Mouse (Mus musculus) thymus, postnatal 10 days (tissue): Measurements from ENCODE around the gene H2al1h.
"Not testable (repeated sequence)": the region's sequence is repeated elsewhere in the genome, so short reads cannot be mapped to it uniquely, and the experiment has no call there.

Experiments
- DNase-seq, 2 experiments: peaks; one replicate each; pipeline ENCODE4 v3.0.0; 2021; ENCODE audit warnings: low spot score in 2 of 2

Gene H2al1h

DNA sequence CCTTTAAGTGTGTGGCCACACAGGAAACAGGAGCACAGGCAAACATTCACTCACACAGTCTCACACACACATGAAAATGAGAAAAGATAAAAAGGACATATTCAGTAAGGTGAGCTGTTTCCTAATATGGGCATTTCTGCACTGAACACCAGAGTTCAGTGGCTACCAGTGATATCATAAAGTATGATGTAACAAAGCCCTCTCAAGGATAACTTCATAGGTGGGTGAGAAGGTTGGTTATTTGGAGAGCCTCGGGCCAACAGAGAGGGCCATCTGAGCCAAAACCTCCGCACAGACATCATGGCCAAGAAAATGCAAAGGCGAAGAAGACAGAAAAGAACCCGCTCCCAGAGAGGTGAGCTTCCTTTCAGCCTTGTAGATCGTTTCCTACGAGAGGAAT is at the start of gene H2al1h:
Gene H2al1h (plus strand): TSS at position 301 of the 400 bp plus-strand sequence.
- not testable (repeated sequence) for DNase-seq

DNA sequence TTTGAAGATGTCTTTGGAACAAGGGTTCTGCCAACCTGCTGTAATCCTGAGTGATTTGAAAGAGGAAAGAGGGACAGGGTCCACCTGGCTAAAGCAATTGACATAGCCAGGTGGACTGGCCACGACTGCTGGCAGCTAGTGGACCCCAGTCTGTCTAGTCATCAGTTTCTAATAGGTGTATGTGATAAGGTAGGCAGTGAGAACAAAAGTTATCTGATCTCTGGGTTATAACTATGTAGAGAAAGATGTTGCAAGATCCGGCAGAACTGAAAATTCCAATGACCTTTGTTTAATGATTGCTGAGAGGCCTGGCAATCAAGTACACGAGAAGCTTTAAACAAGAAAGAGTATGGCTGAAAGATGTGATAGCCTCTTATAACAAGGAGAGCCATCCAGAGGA is 48.1 kb upstream of the H2al1h start:
- no peak for DNase-seq

DNA sequence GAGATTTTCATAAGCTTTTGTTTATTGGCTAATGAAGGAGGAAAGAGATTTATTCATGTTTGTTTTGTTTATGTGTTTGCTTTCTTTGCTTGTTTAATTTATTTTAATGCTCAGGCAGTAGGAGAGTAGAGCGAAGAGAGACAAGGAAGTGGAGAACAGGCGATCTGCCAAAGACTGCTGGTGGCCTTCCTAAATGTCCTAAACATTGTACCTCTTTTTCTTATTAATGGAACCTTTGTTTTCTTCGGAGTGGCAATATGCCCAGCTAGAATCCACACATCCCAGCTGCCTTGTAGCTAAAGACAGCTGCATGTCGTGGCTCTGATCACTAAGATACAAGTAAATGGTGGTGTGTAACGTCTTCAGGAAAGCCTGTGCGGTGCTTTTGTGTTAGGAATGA is 44.2 kb upstream of the H2al1h start:
- no peak for DNase-seq

DNA sequence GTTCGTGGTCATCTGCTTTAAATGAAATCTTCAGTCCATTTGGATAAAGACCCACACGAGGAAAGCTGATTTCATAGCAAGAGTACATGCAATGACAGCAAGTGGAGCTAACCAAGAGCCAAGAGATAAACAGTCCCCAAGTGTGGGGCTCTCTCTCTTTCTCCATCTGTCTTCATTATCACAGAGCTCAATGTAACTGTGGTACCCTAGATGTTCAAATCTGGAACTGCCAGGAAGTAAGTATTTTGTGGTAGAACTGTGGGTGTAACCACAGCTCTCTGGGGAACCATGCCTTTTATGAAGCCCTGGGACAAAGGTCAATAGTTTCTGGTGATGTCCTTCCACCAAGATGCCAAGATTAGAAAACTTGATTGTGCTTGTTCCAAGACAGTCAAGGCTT is 40.6 kb upstream of the H2al1h start:
- DNase-seq, result no peak

DNA sequence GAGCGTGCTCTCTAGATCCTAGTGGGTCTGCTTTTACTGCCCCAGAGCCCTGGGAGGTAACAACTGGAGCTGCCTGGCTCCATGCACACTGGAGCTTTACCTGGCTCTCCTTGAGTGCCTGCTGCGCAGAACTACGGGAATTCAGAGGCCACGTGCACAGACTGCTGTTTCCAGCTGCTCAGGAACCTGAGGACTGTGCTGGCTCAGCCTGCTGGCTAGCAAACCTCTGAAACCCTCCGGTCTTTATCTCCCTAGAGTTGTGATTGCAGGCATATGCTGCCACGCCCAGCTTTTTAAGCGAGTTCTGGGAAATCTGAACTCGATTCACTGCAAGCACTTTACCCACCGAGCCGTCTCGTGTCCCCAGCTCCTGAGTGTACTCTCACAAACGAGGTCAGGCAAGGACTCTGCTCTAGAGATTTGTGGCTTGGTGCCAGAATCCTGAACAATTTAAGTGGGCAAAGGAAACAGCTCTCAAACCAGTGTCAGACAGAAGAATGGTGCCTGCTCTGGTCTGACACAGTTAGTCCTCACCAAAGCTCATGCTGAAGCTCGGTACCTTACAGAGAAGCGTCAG is 32.9 kb upstream of the H2al1h start:
- DNase-seq, result no peak

DNA sequence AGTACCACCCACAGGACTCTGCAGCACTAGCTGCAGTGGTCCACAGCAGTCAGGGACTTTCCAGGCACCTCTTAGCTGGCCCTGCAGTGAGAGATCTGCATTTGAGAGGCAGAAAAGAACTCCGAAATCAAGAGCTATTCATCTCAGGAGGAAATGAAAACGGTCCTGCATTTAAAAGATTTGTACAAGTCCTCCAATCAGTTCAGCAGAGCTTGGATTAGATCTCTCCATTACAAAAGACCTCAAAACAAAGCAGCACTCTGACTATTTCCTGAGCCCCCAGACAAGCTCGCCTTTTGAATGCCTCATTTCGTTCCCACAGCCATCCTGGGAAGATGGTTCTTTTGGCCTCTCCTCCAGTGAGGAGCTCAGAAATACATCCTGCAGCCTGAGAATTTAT is 32.0 kb upstream of the H2al1h start:
- no peak for DNase-seq

DNA sequence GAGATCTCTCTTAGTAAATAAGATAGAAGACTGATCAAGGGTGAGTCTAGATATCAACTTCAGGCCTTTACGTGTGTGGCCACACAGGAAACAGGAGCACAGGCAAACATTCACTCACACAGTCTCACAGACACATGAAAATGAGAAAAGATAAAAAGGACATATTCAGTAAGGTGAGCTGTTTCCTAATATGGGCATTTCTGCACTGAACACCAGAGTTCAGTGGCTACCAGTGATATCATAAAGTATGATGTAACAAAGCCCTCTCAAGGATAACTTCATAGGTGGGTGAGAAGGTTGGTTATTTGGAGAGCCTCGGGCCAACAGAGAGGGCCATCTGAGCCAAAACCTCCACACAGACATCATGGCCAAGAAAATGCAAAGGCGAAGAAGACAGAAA is 22.3 kb upstream of the H2al1h start, which contains the start of gene H2al1a:
Gene H2al1a (plus strand): TSS at position 301 of the 400 bp plus-strand sequence.
- DNase-seq, result not testable (repeated sequence)

DNA sequence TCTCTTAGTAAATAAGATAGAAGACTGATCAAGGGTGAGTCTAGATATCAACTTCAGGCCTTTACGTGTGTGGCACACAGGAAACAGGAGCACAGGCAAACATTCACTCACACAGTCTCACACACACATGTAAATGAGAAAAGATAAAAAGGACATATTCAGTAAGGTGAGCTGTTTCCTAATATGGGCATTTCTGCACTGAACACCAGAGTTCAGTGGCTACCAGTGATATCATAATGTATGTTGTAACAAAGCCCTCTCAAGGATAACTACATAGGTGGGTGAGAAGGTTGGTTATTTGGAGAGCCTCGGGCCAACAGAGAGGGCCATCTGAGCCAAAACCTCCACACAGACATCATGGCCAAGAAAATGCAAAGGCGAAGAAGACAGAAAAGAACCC is 19.2 kb upstream of the H2al1h start, which contains the start of gene H2al1b:
Gene H2al1b (plus strand): TSS at position 301 of the 400 bp plus-strand sequence.
- not testable (repeated sequence) for DNase-seq

DNA sequence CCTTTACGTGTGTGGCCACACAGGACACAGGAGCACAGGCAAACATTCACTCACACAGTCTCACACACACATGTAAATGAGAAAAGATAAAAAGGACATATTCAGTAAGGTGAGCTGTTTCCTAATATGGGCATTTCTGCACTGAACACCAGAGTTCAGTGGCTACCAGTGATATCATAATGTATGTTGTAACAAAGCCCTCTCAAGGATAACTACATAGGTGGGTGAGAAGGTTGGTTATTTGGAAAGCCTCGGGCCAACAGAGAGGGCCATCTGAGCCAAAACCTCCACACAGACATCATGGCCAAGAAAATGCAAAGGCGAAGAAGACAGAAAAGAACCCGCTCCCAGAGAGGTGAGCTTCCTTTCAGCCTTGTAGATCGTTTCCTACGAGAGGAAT is 15.9 kb upstream of the H2al1h start, which contains the start of gene H2al1c:
Gene H2al1c (plus strand): TSS at position 301 of the 400 bp plus-strand sequence.
- not testable (repeated sequence) for DNase-seq

DNA sequence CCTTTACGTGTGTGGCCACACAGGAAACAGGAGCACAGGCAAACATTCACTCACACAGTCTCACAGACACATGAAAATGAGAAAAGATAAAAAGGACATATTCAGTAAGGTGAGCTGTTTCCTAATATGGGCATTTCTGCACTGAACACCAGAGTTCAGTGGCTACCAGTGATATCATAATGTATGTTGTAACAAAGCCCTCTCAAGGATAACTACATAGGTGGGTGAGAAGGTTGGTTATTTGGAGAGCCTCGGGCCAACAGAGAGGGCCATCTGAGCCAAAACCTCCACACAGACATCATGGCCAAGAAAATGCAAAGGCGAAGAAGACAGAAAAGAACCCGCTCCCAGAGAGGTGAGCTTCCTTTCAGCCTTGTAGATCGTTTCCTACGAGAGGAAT is 12.8 kb upstream of the H2al1h start, which contains the start of gene H2al1d:
Gene H2al1d (plus strand): TSS at position 301 of the 400 bp plus-strand sequence.
- not testable (repeated sequence) for DNase-seq

DNA sequence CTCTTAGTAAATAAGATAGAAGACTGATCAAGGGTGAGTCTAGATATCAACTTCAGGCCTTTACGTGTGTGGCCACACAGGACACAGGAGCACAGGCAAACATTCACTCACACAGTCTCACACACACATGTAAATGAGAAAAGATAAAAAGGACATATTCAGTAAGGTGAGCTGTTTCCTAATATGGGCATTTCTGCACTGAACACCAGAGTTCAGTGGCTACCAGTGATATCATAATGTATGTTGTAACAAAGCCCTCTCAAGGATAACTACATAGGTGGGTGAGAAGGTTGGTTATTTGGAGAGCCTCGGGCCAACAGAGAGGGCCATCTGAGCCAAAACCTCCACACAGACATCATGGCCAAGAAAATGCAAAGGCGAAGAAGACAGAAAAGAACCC is 9.7 kb upstream of the H2al1h start, which contains the start of gene H2al1e:
Gene H2al1e (plus strand): TSS at position 301 of the 400 bp plus-strand sequence.
- DNase-seq, result not testable (repeated sequence)

DNA sequence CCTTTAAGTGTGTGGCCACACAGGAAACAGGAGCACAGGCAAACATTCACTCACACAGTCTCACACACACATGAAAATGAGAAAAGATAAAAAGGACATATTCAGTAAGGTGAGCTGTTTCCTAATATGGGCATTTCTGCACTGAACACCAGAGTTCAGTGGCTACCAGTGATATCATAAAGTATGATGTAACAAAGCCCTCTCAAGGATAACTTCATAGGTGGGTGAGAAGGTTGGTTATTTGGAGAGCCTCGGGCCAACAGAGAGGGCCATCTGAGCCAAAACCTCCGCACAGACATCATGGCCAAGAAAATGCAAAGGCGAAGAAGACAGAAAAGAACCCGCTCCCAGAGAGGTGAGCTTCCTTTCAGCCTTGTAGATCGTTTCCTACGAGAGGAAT is 6.4 kb upstream of the H2al1h start, which contains the start of gene H2al1f:
Gene H2al1f (plus strand): TSS at position 301 of the 400 bp plus-strand sequence.
- not testable (repeated sequence) for DNase-seq

DNA sequence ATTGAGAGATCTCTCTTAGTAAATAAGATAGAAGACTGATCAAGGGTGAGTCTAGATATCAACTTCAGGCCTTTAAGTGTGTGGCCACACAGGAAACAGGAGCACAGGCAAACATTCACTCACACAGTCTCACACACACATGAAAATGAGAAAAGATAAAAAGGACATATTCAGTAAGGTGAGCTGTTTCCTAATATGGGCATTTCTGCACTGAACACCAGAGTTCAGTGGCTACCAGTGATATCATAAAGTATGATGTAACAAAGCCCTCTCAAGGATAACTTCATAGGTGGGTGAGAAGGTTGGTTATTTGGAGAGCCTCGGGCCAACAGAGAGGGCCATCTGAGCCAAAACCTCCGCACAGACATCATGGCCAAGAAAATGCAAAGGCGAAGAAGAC is 3.3 kb upstream of the H2al1h start, which contains the start of gene H2al1g:
Gene H2al1g (plus strand): TSS at position 301 of the 400 bp plus-strand sequence.
- DNase-seq, result not testable (repeated sequence)

DNA sequence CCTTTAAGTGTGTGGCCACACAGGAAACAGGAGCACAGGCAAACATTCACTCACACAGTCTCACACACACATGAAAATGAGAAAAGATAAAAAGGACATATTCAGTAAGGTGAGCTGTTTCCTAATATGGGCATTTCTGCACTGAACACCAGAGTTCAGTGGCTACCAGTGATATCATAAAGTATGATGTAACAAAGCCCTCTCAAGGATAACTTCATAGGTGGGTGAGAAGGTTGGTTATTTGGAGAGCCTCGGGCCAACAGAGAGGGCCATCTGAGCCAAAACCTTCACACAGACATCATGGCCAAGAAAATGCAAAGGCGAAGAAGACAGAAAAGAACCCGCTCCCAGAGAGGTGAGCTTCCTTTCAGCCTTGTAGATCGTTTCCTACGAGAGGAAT is 3.1 kb downstream of the H2al1h start, which contains the start of gene H2al1i:
Gene H2al1i (plus strand): TSS at position 301 of the 400 bp plus-strand sequence.
- DNase-seq, result not testable (repeated sequence)

DNA sequence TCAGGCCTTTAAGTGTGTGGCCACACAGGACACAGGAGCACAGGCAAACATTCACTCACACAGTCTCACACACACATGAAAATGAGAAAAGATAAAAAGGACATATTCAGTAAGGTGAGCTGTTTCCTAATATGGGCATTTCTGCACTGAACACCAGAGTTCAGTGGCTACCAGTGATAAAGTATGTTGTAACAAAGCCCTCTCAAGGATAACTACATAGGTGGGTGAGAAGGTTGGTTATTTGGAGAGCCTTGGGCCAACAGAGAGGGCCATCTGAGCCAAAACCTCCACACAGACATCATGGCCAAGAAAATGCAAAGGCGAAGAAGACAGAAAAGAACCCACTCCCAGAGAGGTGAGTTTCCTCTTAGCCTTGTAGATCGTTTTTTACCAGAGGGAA is 6.2 kb downstream of the H2al1h start, which contains the start of gene H2al1j:
Gene H2al1j (plus strand): TSS at position 301 of the 400 bp plus-strand sequence.
- not testable (repeated sequence) for DNase-seq

DNA sequence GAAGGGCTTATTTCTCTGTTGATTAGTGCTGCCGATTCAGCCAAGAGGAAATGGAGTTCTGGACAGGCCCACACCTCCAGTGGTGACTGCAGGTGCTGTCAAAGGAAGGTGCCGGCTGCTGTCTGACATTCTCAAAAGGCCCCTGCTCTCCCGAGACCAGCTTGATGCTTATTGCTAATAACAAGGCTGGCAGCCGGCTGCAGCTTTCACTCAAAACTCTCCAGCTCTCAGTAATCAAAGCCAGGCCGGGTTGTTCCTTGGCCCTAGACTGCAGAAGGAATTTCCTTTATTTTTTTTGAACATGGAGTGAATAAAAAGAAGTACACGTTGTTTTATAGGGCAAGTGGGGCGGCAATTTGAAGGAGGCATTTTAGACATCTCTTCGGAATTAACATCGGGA is 24.5 kb downstream of the H2al1h start:
- DNase-seq, result no peak

DNA sequence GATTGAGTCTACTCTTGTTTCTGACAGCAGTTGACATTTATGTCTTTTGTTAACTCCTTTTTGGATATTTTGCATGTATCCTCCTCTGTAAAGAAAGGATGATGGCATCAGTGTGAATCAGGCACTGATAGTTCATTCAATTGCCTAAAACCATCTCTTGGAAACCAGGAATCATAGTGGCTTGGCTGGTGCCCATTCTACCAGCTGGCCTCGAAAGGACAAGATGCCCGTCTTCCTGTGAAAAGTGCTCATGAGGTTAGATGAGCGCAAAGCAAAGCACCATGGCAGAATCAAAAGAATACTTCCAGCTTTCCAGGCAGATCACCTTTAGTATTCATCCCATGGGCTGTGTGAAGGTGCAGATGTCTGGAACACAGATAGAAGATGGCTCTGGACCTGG is 25.5 kb downstream of the H2al1h start:
- no peak for DNase-seq

DNA sequence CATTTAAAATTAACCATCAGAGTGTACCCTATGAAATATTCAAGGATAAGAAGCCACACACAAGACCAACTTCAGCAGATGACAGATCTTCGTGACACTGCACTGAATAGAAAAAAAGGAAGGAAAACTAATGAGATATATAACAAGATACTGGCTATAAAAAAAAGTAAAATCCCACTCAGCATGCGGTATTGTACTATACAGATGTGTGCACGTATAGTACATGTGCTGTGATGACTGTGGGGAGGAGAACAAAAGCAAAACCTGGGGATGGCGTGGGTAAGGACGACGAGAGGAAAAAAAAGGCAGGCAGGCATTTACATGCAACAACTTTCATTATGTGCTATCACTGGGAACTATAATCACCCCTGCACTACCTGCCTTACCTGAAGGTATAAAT is 39.5 kb downstream of the H2al1h start:
- DNase-seq, result no peak

DNA sequence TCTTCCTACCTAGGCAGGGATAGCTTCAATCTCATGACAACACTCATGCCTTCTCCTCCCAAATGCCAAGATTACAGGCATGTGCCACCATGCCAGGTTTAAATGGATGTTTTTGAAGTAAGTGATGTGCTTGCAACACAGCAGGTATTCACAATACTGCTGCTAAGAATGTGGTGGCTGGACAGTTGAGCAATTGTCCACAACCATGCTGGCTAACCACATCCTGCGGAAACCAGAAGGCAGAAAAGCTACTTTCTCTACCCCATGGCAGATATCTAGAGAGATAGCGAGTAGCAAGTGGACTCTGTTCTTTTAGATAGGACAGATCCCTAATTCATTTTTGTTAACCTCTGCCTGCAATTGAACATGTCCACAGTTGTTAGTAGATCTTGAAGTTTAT is 40.0 kb downstream of the H2al1h start:
- DNase-seq, result no peak

DNA sequence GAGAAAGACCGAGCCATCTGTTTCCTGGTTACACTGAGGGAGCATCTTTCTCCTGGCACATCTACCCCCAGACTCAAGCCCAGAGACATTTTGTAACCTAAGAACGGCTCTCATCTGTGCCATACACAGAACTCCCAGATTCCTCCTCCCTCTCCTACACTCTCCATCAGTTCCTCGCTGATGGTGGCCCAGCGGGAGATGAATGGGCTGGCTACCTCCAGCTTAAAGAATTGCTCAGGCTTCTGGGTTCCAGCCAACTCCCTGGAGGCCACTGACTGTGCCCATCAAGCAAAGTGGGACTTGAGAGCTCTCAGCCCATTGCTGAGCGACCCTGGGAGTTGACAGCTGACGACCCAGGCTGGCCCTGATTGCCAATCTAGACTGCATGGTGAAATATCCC is 42.6 kb downstream of the H2al1h start:
- DNase-seq, result no peak

DNA sequence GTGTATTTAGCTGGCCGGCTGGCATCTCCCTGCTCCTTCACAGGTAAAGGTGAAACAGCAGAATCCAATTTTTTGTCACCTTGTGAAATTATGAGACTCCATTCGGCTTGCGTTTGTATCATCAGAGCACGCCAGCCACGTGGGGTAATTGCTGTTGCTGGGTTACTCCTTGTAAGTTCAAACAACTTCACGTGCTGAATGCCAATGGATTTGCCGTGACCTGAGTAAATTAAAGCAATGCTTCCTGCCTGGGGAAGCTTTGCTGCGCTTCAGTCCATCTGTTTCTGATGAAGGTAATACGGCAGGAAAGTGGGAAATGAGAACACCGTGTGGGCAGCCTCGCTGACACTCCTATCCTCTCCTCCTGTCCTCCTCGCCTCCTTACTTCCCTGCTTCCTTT is 43.9 kb downstream of the H2al1h start:
- no peak for DNase-seq
